Mouse (Mus musculus) heart, adult 11 months (tissue): ENCODE measurements at regions not wholly inside any gene's neighbourhood (a gene's known extent, or its start where the extent isn't known, plus 50 kb on each side); places are given as distances from the start of the nearest gene placed in this dataset.

ENCODE experiments used
- DNase-seq: peaks from one replicate; pipeline ENCODE4 v3.0.0; 2022

DNA sequence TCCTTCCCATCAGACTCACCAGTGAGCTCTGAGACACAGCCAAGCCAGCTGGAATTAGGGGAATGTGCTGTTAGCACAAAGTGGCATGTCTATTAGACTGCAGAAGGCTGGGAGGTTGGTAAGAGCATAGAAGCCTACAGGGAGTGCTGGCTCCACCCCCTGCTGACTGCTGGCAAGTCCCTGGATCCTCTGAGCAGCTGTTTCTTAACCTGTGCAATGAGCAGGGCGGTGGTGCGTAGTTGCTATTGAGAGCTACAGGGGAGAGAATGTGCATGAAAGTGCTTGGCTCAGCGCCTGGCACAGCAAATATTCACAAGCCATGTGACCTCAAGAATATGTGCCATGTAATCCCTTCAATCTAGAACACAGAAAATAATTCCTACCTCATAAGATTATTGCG lies 173.5 kb upstream of the Cdyl start:
- DNase-seq, result peak; percentile 89

DNA sequence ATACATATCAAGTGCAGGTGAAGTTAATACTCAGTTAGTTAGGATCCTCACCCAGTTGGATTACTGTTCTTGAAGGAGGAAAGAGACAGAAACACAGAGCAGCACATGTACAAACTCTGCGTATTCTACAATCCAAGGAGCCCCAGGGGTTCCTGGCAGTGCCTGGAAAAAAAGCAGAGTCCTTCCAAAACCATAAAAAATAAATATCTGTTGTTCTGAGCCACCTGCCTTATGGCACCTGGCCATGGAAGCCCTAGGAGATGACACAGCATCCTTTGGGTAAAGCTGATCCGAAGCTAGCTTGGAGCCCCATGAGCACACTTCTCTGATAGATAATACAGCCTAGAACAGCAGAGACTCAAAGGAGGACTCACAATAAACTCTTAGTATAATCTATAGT lies 159.9 kb upstream of the Cdyl start:
- peak; percentile 29 for DNase-seq

DNA sequence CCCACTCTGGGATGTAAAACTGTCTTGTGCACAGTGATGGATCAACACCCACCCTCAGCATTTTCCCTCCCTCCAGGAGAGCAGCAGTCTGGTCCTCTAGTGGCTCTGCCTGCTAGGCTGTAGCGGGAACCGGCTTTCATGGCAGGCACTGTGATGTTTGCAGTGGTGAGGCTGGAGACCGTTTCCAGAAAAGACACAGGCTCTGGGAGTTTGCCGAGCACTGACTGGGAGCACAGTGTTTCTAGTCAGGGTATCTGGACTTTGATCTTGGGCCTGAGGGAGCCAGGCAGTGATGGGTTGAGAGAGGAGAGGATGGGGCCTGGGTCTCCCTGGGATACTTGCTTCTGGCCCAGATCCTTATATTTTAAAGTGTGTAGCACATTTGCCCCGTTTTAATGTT lies 158.7 kb upstream of the Cdyl start:
- peak; percentile 85 for DNase-seq

DNA sequence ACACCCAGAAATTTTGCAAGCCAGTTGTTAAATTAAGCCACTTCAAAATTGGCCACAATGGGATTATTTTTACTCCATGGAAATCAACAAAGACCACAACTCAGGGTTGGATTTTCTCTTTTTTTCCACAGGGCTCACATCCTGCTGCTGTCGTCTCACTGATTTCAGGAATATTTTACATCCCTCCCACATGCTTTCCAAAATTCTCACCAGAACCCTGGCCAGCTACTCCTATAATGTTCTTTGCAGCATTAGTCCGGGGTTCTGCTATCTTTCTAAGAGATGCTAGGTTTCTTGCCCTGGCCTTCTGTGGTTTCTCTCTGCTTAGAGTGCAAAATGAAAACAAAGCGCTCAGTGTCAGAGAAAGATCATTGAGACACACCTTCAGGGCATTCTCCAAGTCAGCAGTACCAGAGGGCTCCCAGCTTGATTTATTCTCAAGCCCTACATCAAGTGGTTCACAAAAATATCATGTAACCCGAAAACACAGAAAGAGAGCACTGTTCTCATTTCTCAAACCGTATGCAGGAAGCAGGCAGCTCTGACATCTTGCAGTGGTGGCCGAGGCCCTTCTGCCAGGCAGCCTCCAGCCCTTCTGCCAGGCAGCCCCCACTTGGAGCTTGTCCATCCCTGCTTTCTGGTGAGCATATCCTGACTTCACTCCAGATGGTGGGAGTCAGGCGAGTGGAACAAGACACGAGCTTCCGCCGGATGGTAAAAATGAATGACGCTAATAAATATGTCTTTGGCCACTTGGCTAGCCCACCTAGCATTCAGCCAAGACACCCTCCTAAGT lies 158.1 kb upstream of the Cdyl start:
- peak; percentile 90 for DNase-seq

DNA sequence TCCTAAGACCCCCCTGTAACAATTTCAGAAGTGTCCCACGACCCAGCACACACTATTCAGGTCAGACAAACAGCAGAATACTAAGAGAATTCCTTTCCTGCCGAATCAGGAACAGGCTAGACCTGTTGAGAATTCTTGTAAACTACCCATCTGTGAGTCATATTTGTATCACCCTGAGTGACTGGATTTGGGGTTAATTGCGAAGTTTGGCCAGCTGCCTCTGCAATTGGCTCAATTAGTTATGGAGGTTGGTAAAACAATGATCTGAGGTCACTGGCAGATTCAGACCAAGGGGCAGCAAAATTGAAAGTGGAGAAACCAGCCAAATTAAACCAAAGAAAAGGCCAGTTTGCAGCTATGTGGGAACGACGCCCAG lies 157.5 kb upstream of the Cdyl start:
- peak; percentile 87 for DNase-seq

DNA sequence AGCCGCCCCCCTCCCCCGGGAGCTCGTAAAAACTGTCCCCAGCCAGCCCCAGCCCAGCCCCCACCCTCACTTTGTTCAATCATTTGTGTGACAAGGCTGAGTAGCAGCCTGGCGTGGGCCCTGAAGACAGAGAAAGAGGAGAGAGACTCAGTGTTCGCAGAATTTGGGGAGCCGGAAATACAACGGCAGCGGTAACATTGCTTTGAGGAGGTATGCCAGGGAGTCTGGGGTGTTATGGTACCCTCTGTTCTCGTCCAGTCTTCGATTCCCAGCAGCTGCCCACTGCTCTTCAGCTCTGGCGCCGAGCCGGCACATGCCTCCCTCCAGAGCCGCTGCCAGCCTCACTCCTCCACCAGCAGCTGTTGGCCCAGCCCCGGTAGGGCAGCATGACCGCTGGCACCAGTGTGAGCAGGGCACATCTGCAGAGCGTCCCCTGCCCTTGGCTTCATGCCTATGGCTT lies 156.2 kb upstream of the Cdyl start:
- peak; percentile 98 for DNase-seq

DNA sequence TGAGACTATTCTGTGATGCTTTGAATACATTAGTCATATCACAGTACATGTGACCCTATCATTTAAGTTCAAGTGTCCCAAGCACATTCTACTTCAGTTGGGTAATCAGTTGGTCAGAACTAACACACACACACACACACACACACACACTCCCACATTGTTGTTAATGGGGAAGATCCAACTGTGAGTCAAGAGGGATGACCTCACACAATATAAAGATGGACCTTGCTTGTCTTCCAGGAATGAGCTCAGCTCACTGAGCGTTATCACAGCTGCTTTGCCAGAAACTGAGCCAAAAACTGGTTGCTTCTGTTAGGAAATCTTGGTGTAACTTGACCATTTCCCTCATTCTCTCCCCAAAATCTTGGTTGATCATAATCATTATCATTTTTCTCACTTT lies 152.4 kb upstream of the Cdyl start:
- DNase-seq, result peak; percentile 92

DNA sequence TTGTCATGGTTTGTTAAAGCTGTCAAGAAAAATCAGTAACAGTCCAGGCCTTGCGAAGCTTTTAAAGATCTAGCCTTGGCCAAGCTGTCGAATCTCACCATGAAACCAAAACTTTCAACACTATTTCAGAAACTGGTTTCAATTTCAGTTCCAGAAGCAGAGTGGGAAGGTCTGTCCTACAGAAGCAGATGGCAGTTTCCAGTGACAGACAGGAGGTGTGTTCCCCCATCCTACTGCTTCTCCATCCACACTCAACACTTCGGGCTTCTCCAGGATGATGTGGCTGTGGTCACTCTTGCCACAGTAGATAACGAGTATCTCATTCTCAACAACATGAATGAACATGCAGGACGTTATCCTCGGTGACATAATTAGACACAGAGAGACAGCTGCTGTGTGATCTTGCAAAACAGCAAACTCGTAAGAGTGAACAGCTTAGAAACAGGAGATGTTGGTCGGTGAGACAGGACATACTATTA lies 147.6 kb upstream of the Cdyl start:
- peak; percentile 74 for DNase-seq

DNA sequence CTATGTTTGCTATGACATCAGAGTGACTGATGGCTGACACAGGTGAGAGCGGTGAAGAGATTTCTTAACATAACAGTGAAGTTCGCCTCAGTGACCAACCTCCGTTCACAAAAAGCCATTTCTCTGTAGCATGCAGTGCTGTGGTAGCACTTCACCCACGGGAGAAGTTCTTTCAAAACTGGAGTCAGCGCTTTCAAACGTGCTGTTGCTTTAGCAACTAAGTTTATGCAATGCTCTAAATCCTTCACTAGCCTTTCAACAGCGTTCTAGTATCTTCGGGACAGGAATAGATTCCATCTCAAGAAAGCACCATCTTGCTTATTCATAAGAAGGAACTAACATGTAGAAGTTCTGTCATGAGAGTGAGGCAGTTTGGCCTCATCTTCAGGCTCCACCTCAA lies 146.5 kb upstream of the Cdyl start:
- DNase-seq, result peak; percentile 12

DNA sequence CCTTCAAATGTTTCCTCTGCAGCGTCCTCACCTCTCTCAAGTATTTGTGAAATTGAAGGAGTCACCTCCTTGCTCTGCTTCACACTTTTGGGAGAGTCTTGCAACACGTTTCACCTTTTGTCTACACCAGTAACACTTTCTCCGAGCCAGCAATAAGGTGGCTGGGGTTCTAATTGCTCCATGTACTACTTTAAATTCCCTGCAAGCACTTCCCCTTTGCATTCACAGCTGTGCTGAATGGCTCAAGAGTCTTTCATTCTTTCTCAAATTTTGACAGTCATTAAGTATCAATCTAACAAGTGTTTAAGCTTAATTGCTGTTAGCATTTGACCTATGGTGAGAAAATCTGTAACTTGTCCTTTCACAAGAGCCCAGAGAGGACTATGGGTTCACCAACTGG lies 144.3 kb upstream of the Cdyl start:
- peak; percentile 57 for DNase-seq

DNA sequence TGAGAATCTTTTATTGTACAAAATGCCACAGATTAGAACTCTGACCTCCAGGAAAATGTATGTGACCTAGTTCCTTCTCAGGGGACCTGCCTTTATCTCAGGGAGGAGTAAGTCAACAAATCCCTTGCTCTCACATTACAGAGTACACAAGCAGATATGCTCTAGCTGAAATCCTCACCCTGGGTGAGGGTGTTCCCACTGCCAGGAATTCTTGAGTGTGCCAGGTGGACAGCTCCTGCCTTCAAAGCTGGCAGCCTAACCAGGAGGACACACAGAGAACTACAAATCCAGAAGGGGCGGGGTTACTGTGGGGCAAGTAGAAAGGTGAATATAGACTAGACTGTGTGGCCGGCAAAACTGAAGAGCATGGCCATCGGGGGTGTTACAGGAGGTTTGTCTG lies 141.9 kb upstream of the Cdyl start:
- peak; percentile 85 for DNase-seq

DNA sequence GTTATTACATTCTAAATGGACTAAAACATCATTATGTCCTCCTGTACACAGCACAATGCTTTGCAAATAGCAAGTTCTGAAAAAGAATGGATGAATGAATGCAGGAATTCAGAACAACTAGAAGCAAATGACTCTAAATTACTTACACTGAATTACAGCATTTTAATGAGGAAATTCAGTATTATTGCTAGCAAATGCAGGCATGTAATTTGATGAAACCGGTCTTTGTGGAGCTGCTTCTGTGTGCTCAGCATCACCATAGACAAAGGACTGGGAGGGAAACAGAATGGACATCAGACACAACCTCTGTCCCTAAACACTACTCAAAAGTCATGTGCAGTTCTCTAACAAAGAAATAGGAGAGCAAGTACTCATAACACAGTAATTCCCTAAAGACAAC lies 137.4 kb upstream of the Cdyl start:
- no peak for DNase-seq

DNA sequence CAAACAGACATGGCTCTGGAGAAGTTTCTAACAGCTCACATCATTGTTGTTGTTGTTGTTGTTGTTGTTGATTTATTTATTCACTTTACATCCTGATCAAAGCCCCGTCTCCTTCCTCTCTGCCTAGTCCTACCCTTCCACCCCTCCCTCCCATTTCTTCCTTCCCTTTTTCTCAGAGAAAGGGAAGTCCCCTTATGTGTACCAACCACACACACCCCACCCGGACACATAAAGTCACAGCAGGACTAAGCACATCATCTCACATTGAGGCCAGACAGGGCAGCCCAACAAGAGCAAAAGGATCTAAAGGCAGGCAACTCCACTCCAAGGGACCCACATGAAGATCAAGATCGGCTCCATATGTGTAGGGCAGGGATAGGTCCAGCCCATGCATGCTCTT lies 130.1 kb upstream of the Cdyl start:
- DNase-seq, result no peak

DNA sequence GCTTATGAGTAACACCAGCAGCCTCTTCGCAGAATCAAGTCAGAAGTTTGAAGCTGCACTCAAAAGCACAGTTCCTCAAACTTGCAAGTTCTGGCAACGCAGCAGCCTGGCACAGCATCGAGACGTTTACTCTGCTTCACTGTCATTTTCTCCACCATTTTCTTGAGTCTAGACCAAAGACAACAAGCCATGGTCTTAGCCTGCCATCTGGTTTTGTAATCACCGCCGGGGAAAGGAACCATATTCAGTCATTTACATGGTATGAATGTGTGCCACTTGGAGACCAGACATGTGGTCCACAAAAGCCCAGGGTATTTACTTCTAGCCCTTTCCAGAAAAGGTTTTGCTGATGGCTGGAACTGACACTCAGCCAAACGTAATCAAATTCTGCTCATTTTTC lies 122.5 kb upstream of the Cdyl start:
- DNase-seq, result peak; percentile 81

DNA sequence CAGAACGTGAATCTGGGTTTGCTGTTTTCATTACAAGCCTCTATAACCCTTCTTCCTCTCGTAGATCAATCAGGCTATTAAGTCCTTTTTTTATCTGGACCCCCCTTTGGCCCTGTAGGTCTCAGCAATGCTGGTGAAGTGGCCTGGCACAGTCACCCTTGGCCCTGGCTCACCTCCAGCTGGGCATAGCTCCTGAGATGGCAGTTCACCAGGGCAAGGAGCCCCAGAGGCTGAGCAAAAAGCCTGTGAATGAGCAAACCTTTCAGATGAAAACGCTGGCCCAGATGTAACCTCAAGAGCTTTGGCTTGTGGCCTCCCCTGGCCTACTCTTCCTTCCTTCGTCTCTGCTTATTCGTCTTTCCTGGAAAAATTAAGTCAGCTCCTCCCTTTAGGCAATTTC lies 121.7 kb upstream of the Cdyl start:
- peak; percentile 92 for DNase-seq

DNA sequence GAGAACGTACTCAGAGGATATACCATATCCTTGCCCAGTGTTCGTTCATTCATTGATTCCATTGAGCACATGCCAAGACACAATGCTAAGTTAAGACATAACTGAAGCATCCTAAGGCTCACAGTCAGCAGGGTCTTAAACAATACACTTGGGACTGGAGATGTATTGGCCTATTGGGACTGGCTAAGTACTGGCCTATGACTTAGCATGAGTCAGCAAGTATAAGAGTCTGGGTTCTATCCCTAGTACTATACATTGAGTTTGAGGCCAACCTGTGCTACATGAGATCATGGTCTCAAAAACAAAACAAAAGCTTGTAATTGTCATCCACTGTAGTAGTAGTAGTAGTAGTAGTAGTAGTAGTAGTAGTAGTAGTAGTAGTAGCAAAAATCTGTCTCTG lies 119.2 kb upstream of the Cdyl start:
- DNase-seq, result no peak

DNA sequence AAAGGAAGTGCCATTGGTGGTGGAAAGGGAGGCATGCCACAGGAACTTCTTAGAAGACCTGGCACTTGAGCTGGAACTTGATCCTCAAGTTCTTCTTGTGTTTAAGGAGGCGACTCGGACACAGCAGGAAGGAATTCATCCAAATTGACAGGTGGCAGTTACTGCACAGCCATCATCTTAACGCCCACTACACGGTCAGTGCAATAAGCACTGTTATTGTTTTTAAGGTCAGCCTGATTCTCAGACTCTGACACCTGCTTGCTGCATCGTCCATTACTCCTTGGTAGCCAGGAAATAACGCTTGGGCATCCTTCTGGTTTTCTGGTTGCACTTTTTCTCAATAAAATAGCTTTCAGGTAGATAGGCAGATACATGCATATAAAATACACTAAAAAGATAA lies 118.6 kb upstream of the Cdyl start:
- peak; percentile 63 for DNase-seq

DNA sequence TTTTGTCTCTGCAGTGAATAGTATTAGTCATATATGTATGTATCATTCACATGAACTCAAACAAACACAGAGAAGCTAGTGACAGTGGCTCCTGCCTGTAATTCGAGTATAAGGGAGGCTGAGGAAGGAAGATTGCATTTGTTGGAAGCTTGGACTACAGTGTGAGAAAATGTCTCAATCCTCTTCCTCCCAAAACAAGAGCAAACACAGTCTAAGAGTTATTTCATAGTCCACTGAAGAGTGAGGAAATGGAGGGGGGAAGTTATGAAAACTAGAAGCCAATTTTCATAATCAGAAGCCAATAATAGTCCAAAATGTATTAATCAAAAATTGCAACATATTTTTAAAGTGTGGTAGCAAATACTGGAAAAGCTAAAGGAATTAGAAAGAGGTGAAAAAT lies 95.6 kb upstream of the Cdyl start:
- DNase-seq, result no peak

DNA sequence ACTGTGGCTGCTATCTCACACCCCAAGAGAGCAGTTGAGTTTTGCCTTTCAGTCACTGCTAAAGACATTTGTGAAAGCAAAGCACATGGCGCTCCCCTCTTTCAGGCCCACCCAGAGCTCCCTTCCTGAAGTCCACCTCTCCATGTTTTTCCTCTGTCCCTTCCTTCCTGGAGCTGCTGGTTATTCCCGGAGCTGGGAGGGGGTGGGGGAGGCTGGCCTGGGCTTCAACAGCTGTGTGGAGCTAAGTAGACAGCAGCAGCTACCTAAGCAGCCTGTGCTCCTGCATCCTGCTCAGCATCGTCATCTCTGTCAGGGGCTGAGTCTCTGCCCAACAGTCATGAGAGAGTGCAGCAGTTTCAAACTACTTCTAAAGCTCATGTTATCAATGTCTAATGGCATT lies 78.0 kb upstream of the Cdyl start:
- DNase-seq, result peak; percentile 87

DNA sequence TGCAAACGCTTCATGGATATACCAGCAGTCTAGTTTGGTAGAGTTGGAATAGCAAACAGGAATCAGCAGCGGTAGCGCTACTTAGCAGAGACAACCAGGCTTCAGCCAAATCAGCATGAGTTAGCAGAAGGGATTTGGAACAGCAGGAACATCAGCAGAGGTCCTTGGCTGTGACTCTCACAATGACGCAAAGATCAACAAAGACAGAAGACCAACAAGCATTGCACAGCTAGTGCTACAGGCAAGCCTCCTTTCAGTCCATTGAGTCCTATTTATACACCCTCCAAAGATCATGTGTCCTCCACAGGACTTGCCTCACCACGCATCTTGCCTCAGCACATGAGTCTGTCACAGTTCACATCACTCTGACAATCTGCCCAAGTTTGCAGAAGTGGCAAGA lies 61.6 kb upstream of the Cdyl start:
- no peak for DNase-seq

DNA sequence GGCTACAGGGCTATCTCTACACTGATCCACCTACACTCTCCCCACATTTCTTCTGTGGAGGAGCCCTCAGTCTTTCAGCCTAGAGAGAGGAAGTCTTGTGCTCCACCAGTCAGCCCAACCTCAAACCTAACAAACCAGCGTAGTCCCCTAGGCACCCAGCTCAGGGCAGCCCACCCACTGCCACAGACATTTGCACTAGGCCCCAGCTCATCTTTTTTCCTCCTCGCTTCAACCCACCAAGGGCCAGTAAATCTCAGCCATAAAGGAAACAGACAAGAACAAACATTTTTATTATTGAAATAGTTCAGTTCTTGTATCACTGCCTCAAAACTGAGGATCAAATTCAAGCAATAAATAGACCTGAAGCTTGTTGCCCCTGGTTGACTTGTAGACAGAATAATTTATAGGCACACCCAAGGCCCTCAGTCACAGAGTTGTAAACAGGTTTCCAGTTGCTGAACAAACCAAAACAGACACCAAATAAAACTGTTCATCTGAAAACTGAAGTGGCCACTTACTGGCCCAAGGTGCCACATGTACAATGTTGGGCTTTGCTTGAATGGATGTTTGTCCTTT lies 58.0 kb upstream of the Cdyl start:
- peak; percentile 62 for DNase-seq

DNA sequence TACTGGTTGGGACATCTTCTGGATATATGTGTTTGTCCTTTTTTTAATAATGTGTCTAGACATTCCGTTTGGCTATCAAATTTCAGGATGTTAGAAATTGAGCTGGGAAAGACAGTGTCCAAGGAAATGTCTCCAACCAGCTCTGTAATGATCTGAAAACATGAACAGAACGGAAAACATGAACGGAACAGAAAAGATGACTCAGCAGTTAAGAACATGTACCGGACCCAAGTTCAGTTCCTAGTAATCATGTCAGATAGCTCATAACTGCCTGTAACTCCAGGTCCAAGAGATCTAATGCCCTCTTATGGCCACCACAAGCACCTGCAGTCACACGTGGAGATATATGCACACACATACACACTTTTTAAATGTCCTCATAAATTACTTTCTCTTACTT lies 56.6 kb upstream of the Cdyl start:
- DNase-seq, result peak; percentile 33

DNA sequence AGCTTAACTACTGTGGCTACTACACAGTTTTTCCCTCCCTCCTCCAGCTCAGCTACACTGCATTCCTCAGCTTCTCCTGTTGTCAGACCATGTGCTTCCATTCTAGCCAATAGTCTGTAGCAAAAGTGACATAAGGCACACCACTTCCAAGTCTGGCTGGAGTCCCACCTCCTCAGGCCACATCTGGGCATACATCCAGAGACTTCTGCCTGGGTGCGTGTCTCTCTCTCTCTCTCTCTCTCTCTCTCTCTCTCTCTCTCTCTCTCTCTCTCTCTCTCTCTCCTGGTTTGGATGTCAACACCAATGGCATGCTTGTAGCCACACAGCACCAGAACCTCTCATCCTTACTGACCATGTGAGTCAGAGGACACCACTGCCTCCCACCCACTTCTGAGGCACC lies 55.6 kb upstream of the Cdyl start:
- DNase-seq, result peak; percentile 96

DNA sequence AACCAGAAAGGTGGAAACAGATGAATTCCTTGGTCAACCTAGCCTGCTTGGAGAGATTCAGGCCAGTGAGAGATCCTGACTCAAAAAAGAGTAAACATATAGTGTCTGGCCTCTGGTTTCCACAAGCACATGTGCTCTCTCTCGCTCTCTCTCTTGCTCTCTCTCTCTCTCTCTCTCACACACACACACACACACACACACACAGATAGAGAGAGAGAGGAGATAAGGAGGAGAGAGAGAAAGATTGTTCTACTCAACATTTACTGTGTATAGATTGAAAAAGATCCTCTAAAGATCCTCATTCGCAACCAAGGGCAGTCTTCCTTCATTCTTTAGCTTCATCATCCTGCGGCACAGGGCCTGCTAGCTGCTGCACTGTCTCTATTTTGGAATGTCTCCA lies 54.9 kb upstream of the Cdyl start:
- no peak for DNase-seq
